Mouse (Mus musculus) heart, postnatal 0 days (tissue): ENCODE measurements around the gene Bhlha9. TPM values are rescaled to one million over a fixed set of nuclear protein-coding genes. Genes with fewer than 3 reads are reported as not detected.

Experiments
- ATAC-seq: fragments of 200-750 bp; cut with Nextera tagmentation; 2 replicates; pipeline ENCODE4 v1.8.0; 2017; ENCODE audit warnings: low read depth, moderate number of reproducible peaks, moderate library complexity; ENCODE audit not compliant: insufficient read depth
- DNase-seq: peaks from one replicate; pipeline ENCODE4 v3.0.0-alpha.2; 2016; ENCODE audit warnings: low spot score
- H3K27ac ChIP-seq: fragments of 300-500 bp; sonication (generic); 2 replicates; pipeline ENCODE4 v1.5.1; 2014; ENCODE audit warnings: low read depth, mild to moderate bottlenecking
- H3K27me3 ChIP-seq: fragments of 300-500 bp; sonication (generic); 2 replicates; pipeline ENCODE4 v1.6.1; 2014; ENCODE audit warnings: low read length, mixed read lengths; ENCODE audit not compliant: control insufficient read depth, insufficient read depth
- H3K36me3 ChIP-seq: fragments of 300-500 bp; sonication (generic); replicated peaks from 2 replicates; pipeline ENCODE4 v1.6.1; 2014; ENCODE audit warnings: low read length, mixed read lengths; ENCODE audit not compliant: control insufficient read depth, insufficient read depth
- H3K4me1 ChIP-seq: fragments of 300-500 bp; sonication (generic); 2 replicates; pipeline ENCODE4 v1.6.1; 2014; ENCODE audit warnings: antibody characterized with exemption; ENCODE audit not compliant: control insufficient read depth, insufficient read depth
- H3K4me2 ChIP-seq: fragments of 300-500 bp; sonication (generic); 2 replicates; pipeline ENCODE4 v1.6.1; 2014; ENCODE audit warnings: low read depth, mild to moderate bottlenecking, low read length, moderate library complexity
- H3K4me3 ChIP-seq: fragments of 300-500 bp; sonication (generic); 2 replicates; pipeline ENCODE4 v1.5.1; 2014; ENCODE audit warnings: low read depth, low read length
- H3K9ac ChIP-seq: fragments of 300-500 bp; sonication (generic); replicated peaks from 2 replicates; pipeline ENCODE4 v1.6.1; 2014; ENCODE audit warnings: low read depth, low read length, mixed read lengths
- H3K9me3 ChIP-seq: fragments of 300-500 bp; sonication (generic); replicated peaks from 2 replicates; pipeline ENCODE4 v1.6.1; 2016; ENCODE audit warnings: low read length; ENCODE audit not compliant: control insufficient read depth
- CTCF ChIP-seq: IDR thresholded peaks from 2 replicates; pipeline ENCODE4 v1.5.1; 2016; ENCODE audit warnings: antibody characterized with exemption, control low read depth, low read depth
- EP300 ChIP-seq: IDR thresholded peaks from 2 replicates; pipeline ENCODE4 v1.6.1; 2016; ENCODE audit warnings: antibody characterized with exemption, low read depth
- WGBS: fragments of 180-500 bp; shearing (Covaris S2); extraction: QIAGEN DNeasy Blood & Tissue Kit; methylation state at CpG from one replicate; pipeline ENCODE4 v1.1.7; 2014; 5-methylcytosine and 5-hydroxymethylcytosine counted together
- polyA plus RNA-seq: library from polyadenylated mRNA; unstranded; fragments of >200 nt; fragmentation: Nextera tagmentation; extraction: Ambion mirVana; gene quantifications from 2 replicates; pipeline ENCODE4 v1.2.1, GENCODE M21; 2015
- total RNA-seq: library from RNA; depleted of rRNA; stranded (reverse); fragments of >200 nt; gene quantifications from 2 replicates; pipeline ENCODE4 v1.2.3, GENCODE M21; 2014; ENCODE audit warnings: low replicate concordance

Gene Bhlha9
- total and polyA plus RNA-seq, 2 experiments from 2014 or later: not detected

DNA sequence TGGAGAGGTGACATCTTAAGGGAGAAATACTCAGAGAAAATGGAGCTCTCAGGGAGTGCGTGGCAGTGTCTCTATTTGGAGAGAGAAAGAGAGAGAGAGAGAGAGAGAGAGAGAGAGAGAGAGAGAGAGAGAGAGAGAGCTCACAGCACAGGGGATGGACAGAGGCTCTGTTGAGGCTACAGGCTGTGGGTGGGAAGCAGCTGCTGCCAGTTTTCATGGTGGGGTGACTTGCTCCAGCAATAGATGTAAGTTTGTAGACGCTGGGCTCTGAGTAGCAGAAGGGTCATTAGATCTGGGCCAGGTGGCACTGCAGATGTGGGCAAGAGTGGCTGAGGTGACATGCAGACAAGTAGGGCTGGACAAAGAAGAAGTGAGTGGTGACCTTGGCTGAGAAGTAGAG is 13.3 kb downstream of the Bhlha9 start:
- WGBS: 61% methylated on average over 2 of the region's 2 CpGs
- Histone ChIP-seq H3K9ac (no peak overlapping the region), H3K27ac (no peak overlapping the region), H3K27me3 (no peaks in the 10 kb centered on the region), H3K4me1 (no peaks in the 10 kb centered on the region), H3K4me3 (no peak overlapping the region), H3K4me2 (no peak overlapping the region), H3K36me3 (no peaks in the 10 kb centered on the region), H3K9me3 (no peaks in the 10 kb centered on the region)
- no peak for TF ChIP-seq CTCF
- no peak for TF ChIP-seq EP300
- ATAC-seq (no peak), DNase-seq (no peak)

GRCm38 (mm10) chr11:76692096-76692495 is 19.8 kb downstream of the Bhlha9 start:
- H3K36me3 ChIP-seq: no peaks in the 10 kb centered on the region
- no peaks in the 10 kb centered on the region for H3K27me3 ChIP-seq
- no peaks in the 10 kb centered on the region for H3K4me1 ChIP-seq
- no peak for DNase-seq
- H3K4me2 ChIP-seq: no peak overlapping the region
- WGBS: 66% methylated on average over 3 of the region's 3 CpGs
- no peak overlapping the region for H3K4me3 ChIP-seq
- ATAC-seq: no peak
- no peaks in the 10 kb centered on the region for H3K9me3 ChIP-seq
- TF ChIP-seq CTCF (no peak), EP300 (no peak)
- H3K27ac ChIP-seq: no peak overlapping the region
- no peak overlapping the region for H3K9ac ChIP-seq

- H3K4me3 ChIP-seq: no peak overlapping the region
- H3K9me3 ChIP-seq: no peaks in the 10 kb centered on the region
- no peaks in the 10 kb centered on the region for H3K27me3 ChIP-seq
- 57% methylated on average over 6 of the region's 6 CpGs for WGBS
- DNase-seq (no peak), ATAC-seq (no peak)
- no peak overlapping the region for H3K27ac ChIP-seq
- no peak for TF ChIP-seq CTCF
- TF ChIP-seq EP300: no peak
- H3K9ac ChIP-seq: no peak overlapping the region
- 0 out of 2 replicates have a peak, but pooled peaks cover 4% of the 10 kb centered on the region for H3K4me1 ChIP-seq
- H3K4me2 ChIP-seq: no peak overlapping the region
- H3K36me3 ChIP-seq: no peaks in the 10 kb centered on the region
These were observed 23.5 kb downstream of the Bhlha9 start for GRCm38 (mm10) chr11:76695810-76696209.

DNA sequence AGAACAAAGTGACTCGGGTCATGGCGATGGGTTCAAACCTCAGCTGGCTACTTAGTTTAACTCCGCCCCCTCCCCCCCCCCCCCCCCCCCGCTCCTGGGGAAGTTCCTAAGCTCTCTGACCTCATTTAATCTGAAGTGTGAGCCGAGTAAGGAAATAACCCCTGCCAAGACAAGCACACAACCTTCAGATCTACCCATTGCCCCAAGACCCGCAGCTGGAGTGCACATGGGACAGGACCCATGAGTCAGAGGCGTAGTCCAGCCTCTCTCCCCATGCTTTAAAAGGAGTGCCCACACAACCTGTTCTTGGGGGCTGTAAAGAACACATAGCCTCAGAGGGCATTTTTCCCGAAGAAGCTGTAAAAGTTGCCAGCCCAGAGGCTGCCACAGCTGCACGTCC is 27.4 kb downstream of the Bhlha9 start:
- 30% methylated on average over 7 of the region's 9 CpGs for WGBS
- Histone ChIP-seq H3K4me3 (no peak overlapping the region), H3K9me3 (no peaks in the 10 kb centered on the region), H3K27me3 (no peaks in the 10 kb centered on the region), H3K36me3 (no peaks in the 10 kb centered on the region), H3K4me1 (0 out of 2 replicates have a peak, but pooled peaks cover 4% of the 10 kb centered on the region), H3K27ac (no peak overlapping the region), H3K4me2 (peak overlapping the region; percentile 34; the same call in 1 of the 2 replicates), H3K9ac (no peak overlapping the region)
- DNase-seq (peak; percentile 30), ATAC-seq (peak; percentile 58; the same call in 1 of the 2 replicates)
- no peak for TF ChIP-seq CTCF
- TF ChIP-seq EP300: no peak

DNA sequence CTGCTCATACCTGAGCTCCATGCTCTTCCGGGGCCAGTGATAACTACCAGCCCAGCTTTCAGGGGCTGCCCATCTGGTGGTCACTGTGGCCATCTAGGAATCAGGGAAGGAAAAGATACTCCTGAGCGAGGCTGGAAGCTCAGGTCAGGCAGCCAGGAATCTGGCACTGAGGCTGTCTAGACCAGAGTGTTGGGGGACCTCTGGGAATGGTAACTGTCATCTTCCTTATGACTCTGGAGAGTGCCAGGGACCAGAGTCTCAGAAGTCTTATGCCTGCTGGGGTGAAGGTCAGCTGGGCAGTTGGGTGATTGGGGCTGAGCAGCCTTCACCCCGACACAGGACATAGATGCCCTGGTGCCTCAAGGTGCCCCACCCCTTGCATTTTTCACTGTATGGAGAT is 35.4 kb downstream of the Bhlha9 start:
- no peak for ATAC-seq
- H3K4me3 ChIP-seq: no peak overlapping the region
- no peak for TF ChIP-seq EP300
- TF ChIP-seq CTCF: no peak

DNA sequence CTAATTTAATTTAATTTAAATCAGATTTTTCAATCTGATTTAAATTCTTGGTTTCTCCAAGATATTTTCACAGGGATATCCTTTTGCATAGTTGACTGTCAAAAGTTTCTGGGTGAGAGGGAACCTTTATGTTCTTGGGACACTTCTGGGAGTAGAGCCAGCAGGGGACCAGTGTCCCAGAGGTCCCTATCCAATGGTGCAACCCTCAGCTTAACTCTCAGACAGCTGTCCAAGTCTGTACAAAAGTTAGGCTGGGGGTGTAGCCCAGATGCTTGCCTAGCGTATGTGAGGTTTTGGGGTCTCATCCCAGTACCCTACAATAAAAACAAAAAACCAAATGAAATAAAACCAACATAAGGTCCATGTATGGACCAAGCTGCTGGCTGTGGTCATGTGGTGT is 35.8 kb downstream of the Bhlha9 start:
- no peak for DNase-seq
- 69% methylated on average over 1 of the region's 1 CpGs for WGBS
- no peak for ATAC-seq
- TF ChIP-seq EP300: no peak
- TF ChIP-seq CTCF: no peak
- no peak overlapping the region for H3K9ac ChIP-seq
- H3K27me3 ChIP-seq: no peaks in the 10 kb centered on the region
- H3K9me3 ChIP-seq: no peaks in the 10 kb centered on the region
- no peak overlapping the region for H3K27ac ChIP-seq
- H3K4me3 ChIP-seq: no peak overlapping the region
- no peaks in the 10 kb centered on the region for H3K36me3 ChIP-seq
- no peak overlapping the region for H3K4me2 ChIP-seq
- H3K4me1 ChIP-seq: peaks cover 5% of the 10 kb centered on the region; the same call in 1 of the 2 replicates

More for the DNA sequence above, 35.4 kb downstream of the Bhlha9 start:
- DNase-seq: no peak
- Histone ChIP-seq H3K36me3 (no peaks in the 10 kb centered on the region), H3K27me3 (no peaks in the 10 kb centered on the region), H3K9me3 (no peaks in the 10 kb centered on the region), H3K4me1 (peaks cover 5% of the 10 kb centered on the region; the same call in 1 of the 2 replicates), H3K4me2 (no peak overlapping the region), H3K9ac (no peak overlapping the region), H3K27ac (no peak overlapping the region)
- 75% methylated on average over 3 of the region's 3 CpGs for WGBS
